Mouse (Mus musculus) left cerebral cortex, postnatal 4 days (tissue): Measurements from ENCODE around the gene Cldn13. TPM values are rescaled to one million over a fixed set of nuclear protein-coding genes. Genes with fewer than 3 reads are reported as not detected.
"Not testable (repeated sequence)": the region's sequence is repeated elsewhere in the genome, so short reads cannot be mapped to it uniquely, and the experiment has no call there.

Experiments used
- DNase-seq: peaks from one replicate; pipeline ENCODE4 v3.0.0-alpha.2; 2022
- intact Hi-C: fragments of 180-260 bp; cut with DNase I; formaldehyde crosslinking; loops from one replicate; pipeline ENCODE4 v1.15.1; 2025
- total RNA-seq, 2 experiments: library from RNA; stranded (reverse); gene quantifications; 2 replicates each; pipeline ENCODE4 v1.2.3; 2021

The Cldn13 gene
- total RNA-seq, 2 experiments from 2014 or later: not detected

DNA sequence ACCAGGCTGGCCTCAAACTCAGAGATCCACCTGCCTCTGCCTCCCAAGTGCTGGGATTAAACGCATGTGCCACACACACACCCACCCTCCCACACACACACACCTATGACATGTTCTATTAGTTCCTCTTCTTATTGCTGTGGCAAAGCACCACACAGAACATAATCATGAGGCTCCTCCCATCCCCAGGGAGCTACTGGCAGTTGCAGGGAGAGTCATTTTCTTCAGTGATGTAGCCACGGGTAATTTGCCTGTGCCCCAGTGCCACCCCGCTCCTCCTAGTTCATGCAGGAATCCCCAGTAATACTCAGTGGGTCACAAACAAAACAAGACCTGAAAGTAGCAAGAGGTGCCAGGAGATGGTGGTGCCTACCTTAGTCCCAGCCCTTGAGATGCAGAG is 19.3 kb upstream of the Cldn13 start:
- DNase-seq: no peak
- intact Hi-C loops: no loop called here

DNA sequence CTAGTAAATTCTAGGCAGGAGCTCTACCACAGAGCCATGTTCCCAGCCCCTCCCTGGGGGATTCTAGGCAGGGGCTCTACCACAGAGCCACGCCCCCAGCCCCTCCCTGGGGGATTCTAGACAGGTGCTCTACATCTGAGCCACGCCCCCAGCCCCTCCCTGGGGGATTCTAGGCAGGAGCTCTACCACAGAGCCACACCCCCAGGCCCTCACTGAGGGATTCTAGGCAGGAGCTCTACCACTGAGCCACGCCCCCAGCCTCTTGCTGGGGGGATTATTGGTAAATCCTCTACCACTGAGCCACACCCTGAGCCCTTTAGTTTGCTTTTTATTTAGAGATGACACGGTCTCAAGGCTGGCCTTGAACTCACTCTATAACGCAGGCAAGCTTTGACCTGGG is 18.4 kb upstream of the Cldn13 start:
- intact Hi-C loops: not testable (repeated sequence)

DNA sequence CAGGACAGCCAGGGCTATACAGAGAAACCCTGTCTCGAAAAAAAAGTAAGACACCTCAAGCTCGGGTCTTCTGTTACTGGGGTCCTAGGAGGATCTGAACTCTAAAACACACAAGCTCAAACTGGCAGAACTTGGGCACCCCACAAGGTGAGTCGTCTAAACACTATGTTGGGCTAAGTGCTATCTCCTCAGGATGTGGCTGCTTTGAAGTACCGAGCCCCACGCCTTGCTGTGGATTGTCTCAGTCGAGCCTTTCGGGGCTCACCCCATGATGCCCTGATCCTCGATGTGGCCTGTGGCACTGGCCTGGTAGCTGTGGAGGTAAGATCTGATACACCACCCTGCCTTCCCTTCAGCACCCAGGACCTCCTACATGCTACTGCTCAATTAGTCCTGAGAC is 18.0 kb upstream of the Cldn13 start:
- DNase-seq: no peak
- intact Hi-C loops: no loop called here

More for the DNA sequence above, 18.4 kb upstream of the Cldn13 start:
- not testable (repeated sequence) for DNase-seq

DNA sequence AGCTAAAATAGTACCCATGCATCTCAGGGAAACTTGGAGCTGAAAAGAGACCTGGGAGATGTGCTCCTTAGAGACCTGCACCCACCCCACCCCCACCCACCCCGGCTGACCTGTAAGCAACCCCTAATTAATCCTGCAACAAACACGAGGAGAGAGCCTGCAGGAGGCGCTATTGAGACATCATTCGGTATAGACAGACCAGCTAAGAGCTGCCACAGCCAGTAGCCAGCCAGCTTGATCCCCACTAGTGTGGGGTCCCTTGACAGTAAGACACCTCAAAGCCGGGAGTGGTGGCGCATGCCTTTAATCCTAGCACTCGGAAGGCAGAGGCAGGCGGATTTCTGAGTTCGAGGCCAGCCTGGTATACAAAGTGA is 17.6 kb upstream of the Cldn13 start:
- intact Hi-C loops: no loop called here
- DNase-seq: peak; percentile 55

DNA sequence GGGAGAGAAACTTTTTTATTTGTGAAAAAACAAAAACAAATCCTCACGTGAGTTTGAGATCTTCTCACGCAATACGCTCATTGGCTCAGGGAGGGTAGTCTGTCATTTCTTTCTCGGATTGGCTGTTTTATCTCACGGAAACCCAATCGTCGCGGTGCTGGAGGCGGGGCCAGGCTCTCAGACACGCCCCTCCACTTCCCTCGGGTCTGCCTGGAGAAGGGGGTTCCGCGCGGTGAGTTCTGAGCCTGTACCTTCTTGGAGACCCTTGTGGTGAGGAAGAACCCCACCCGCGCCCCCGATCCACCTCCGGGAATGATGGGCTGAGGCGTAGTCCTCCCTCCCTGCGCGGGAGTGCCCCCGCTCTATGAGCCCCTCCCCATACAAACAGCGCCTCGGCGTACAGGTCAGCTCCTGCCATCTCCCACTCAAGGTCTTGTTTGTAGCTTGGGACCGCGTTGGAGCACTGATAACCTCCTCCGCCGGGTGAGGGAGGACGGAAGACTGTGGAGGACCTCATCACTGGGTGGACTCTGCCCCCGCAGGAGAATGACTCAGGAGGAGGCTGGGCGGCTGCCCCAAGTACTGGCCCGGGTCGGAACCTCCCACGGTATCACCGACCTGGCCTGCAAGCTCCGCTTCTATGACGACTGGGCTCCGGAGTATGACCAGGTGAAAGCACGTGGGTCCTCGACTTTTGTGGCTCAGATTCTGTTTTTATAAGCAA is 17.0 kb upstream of the Cldn13 start, which contains the start of gene Mettl27:
Mettl27 (plus strand) TSS at position 190 of the 724 bp plus-strand sequence.
- peak; percentile 87 for DNase-seq
- intact Hi-C loops: no loop called here

DNA sequence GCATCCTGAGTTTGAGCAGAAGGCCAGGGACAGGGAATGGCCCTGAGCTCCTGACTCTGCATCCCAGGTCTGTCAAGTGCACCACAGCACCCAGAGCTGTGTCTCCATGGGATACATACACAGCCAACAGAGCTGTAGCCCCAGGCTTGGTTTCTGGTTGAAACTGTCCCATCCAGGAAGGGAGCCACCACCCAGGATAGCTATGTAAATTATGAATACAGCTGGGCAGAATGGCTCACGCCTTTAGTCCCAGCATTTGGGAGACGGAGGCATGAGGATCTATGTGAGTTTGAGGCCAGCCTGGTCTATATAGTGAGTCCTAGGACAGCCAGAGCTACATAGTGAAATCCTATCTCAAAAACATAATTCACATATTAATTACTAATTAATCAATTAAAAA is 14.7 kb upstream of the Cldn13 start:
- DNase-seq: no peak
- intact Hi-C loops: no loop called here

DNA sequence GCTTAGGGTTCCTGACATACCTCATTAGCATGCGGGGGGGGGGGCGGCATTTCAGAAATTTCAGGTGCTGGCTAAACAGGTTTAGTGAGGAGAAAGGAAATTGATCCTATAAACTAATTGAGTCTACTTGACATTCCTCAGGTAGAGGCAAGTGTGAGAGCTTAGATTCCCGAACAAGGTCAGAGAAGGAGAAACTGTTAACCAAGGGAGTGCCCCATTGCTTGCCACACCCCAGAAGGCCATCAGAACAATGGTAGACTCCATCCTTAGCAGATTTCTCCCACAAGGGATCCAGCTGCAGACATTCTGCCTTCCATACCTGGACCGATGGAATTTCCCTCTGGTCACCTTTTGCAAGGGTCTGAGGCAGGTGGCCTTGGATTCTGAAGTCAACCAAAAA is 11.4 kb upstream of the Cldn13 start:
- DNase-seq: no peak
- intact Hi-C loops: no loop called here

DNA sequence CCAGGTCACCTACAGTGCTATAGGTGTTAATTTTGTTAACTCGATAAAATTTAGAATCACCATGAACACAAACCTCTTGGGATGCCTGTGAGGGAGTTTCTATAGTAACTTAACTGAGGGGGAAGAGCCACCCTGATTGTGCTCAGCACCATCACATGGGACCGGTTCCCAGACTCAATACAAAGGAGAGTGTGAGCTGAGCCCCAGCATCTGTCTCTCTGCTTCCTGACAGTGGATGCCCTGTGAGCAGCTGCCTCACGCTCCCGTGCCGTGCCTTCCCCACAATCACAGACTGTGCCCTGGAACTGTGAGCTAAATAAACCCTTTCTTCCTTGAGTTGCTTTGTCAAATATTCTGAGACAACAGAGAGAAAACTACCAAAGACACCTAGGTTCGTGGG is 7.8 kb upstream of the Cldn13 start:
- intact Hi-C loops: no loop called here
- no peak for DNase-seq

DNA sequence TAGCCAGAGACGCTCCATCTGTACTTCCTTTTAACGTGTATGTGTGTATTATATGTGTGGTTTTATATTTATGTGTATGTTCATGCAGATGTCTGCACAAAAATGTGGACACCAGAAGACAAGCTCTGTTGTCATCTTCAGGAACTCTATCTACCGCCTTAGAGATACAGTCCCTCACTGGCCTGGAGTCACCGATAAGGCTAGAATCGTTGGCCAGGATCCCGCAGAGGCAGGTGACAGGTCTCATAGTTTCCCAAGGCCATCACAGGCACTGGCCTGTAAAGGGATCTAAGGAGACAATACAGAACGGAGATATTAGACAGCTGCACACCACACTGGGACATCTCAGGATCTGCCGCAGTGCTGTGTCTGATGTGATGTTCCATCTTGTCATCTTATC is 5.8 kb upstream of the Cldn13 start:
- intact Hi-C loops: no loop called here
- DNase-seq: no peak

DNA sequence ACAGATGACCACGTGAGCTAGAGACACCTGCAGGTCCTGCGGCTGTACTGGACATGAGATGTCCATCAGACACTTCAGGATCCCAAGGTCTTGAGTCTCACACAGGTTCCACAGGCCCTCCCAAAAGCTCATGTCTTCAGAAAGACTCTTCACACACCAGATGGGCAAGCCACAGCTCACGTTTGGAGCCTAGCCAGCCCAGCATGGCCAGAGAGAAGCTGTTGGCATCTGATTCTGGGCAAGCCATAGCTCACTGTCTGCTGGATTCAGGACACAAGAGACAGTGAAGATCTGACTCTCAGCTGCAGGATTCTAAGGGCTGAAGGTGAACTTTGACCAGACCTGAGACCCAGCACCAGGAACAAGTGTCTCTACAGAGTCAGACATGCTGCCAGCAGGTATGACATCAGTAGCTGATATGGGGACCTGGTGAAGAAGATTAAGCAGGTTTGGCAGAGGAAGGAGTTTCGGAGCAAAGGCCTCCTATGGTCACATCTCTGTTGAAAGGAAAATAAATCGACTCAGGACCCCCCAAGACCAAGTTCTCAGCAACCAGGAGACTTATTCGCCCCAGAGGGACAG is 4.9 kb upstream of the Cldn13 start:
- peak; percentile 86 for DNase-seq
- intact Hi-C loops: no loop called here

DNA sequence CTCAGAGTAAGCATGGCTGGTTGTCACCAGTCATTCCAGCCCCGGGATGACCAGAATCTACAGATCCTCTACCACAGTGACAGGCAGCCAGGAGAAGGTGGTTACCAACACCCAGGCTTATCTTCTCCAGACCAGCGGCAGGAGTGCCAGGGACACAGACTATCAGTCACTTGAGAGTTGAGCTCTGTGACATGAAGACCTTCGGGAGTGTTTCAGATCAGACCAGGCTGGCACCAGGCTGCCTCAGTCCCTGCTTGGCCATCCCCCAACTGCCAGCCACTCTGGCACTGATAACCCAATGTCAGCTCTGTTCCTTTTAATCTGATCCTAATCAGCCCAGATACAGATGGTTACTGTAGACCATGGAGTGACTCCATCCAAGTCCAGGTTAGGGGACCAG is 3.8 kb upstream of the Cldn13 start:
- intact Hi-C loops: no loop called here
- no peak for DNase-seq

DNA sequence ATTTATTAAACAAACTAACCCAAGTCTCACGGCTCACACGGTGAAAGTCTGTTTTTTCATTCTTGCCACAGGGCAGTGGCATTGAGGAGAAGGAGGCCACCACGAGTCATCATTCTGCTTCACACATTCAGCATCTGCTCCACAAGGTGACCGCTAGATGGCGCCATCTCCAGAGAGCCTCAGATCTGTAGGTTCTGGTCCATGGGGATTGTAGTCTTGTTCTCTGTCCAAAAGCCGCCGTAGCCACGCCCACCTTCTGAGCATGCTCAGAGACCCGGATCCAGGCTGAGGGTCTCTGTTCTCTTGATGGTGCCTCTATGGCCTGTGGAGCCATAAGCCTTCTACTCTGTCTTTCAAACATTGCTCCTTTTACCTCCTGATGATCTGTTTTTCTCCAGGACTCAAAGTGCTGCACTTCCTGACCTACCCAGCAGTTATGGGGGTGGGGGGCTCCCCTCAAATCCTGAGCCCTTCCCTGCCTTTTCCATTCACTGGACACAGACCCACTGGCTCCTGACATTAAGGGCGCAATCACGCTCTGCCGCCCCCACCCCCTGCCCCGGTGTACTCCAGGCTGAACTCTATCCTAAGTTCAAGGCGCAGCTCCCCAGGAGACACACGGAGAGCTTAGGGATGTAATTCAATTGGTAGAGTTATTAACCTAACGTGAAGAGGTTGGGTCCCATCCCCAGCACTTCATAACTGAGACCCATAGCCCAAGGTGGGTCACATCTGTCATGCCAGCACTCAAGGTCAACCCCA is 2.9 kb upstream of the Cldn13 start:
- intact Hi-C loops: no loop called here
- DNase-seq: peak; percentile 74

DNA sequence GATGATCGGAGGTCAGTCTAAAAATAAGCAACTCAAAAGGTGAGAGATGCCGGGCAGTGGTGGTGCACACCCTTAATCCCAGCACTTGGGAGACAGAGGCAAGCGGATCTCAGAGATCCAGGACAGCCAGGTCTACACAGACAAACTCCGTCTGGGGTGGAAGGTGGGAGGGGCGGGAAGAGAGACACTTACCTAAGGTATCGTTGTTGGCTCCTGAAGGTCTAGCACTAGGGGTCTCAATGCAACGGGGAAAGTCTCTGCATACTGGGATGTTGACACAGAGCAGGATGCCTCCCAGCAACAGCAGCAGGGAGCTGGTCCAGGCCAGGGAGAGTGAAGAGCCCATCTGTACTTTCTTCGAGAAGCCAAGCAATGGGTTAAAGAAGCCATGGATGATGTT is 816 bp downstream of the Cldn13 start:
- DNase-seq: no peak
- intact Hi-C loops: no loop called here

DNA sequence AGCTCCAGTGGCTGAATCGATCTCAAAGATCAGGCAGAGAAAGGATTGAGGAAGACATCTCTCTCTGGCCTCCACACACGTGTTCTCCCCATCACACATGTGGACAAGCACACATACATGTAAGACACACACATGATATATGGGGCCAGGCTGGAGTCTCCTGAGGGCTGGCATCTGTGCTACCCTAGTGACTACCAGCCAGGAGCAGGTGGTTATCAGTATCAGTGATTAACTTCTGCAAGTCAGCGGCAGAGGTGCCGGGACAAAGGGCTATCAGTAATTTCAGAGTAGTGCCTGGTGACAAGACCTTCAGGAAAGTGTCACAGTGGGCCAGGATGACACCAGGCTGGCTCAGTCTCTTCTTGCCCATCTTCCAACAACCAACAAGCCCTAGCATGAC is 1.6 kb downstream of the Cldn13 start:
- no peak for DNase-seq
- intact Hi-C loops: no loop called here

DNA sequence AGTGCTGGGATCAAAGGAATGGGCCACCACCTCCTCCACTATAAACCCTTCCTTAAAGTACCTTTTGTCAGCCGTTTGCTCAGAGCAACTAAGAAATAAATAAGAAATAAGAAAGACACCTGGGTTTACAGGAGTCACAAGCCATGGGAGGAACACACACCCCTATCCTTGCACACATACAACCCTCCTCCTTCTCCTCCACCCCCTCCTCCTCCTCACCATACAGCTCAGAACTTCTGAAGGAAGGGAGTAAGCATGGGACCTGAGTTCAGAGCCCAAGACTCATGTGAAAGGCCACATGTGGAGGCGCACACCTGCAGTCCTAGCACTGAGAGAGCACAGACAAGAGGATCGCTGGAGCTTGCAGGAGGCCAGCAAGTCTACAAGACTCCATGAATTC is 2.0 kb downstream of the Cldn13 start:
- no peak for DNase-seq
- intact Hi-C loops: no loop called here

DNA sequence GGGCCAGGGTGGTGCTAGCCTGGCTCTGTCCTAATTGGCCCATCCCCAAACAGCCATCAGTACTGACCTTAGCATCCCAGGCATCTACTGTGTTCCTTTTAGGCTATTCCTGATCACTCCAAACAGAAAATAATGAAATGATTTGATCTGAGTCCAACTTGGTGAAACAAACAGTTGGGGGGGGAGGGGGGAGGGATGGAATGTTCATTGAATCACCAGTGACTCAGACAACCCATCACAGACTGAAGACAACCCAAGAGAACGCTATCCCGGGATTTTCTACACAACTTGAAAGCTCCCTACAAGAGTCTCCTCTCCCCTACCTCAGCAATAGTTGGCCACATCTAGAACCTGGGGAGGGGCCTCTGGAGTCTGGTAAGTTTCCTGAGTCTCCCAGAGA is 3.4 kb downstream of the Cldn13 start:
- intact Hi-C loops: no loop called here
- DNase-seq: no peak

DNA sequence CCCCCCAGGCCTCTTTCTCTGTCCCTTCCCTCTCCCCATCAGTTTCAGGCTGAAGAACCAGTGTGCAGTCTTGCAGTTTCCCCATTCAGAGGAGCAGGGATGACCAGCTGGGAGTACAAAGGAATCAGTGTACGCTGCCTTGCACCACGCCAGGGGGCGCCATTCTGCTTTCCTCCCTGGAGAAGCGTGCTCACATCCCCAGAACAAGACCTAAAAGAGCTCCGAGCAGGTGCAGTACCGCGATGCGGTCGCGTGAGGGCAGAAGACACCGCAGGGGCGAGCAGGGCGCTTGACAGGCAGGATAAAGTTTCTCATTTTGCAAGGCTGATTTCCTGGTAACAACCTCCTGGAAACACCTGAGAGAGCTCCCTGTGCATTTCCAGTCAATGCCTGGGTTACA is 8.2 kb downstream of the Cldn13 start:
- peak; percentile 98 for DNase-seq
- intact Hi-C loops: loop anchor here (5.0 kb wide), 1 partner anchor 60 kb away; no protein-coding TSS in a partner anchor

DNA sequence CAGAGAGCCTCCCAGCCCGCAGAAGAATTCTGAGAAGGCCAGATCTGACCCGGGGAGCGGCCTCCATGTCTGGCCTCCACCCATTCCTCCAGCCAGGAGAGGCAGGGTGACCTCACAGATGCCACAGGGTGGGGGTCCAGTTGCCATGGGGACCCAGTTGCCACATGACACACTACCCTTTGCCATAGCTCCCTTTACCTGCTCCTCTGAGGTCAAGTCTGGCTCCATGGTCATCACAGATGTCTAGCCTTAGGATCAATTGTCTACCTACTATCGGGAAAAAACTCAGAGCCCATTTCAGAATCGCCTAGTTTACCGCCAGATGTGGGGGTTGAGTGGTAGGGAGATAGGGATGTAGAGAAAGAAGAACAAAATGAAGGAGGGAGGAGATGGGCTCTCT is 8.7 kb downstream of the Cldn13 start, which contains the start of gene Tmem270:
Tmem270 (minus strand) TSS at position 101 of the 400 bp plus-strand sequence.
- intact Hi-C loops: loop anchor here (5.0 kb wide), 1 partner anchor 61 kb away; no protein-coding TSS in a partner anchor
- DNase-seq: no peak

DNA sequence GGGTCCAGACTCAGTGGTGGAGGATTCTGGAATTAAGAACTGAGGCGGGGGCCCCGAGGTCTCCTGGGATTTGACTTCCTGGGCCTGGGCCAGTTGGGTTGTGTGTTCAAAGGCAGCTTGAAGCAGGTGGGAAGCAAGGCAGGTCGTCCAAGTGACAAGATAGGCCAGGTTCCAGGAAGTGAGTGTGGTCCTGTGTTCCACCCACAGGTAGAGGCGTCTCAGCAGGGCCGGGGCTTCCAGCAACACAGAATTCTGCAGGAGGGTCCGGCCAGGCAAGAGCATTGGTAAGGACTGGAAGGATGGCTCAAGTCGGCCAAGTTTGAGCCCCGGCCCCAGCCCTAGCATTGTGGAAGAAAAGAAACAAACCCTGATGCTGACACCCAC is 13.7 kb downstream of the Cldn13 start:
- intact Hi-C loops: loop anchor here (5.0 kb wide), 1 partner anchor 154 kb away; the partner anchor contains the start of gene Eln
- no peak for DNase-seq

DNA sequence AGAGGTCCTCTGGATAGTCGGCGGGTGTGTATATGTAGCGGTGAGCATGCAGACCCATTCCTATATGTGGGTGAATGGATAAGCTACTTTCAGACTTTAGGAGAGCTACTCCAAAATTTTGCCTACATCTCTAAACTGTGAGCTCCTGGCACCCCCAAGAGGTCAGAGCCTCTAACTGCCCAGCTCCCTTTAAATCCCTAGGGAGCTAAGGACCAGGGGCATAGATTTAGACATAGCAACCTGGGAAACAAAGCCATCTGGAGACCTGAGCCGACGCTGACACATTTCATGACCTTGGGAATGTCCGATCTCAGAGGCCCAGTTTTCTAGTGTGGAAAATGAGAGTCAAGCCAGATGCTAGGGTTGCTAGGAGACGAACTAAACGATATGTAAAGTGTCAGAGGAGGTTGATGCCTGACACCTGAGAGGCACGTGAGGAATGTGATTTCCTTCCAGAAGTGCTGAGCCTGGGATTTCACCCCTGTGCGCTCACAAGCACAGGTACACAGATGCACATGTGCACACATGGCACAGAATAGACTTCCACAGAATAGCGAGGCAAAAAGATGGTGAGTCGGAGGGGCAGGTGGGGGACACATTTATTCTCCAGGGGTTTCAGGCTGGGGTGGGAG is 14.2 kb downstream of the Cldn13 start:
- intact Hi-C loops: loop anchor here (5.0 kb wide), 1 partner anchor 154 kb away; the partner anchor contains the start of gene Eln
- peak; percentile 58 for DNase-seq

DNA sequence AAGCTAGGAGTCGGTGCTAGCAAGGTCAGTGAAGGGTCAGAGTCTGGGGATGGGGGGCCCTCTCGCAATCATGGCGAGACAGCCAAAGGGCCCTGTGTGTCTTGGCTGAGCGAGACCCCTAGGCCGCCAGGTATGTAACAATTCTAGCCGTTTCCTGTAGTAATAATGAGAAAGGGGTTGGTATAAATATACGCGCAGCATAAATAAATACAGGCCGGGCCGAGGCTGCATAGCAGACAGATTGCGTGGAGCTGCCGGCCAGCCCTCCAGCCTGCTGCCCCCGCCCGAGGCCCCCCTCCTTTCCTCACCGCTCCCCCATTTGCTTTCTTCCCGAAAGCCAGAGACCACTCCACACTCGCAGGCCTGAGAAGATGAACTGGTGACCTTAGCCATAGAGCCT is 17.7 kb downstream of the Cldn13 start:
- intact Hi-C loops: no loop called here

More for the DNA sequence above, 17.7 kb downstream of the Cldn13 start:
- no peak for DNase-seq
